Mouse (Mus musculus) liver, adult 2 months (tissue): Measurements from ENCODE around the gene Klhdc1. TPM values are rescaled to one million over a fixed set of nuclear protein-coding genes. Genes with fewer than 3 reads are reported as not detected.

Experiments used
- DNase-seq: peaks from one replicate; pipeline ENCODE4 v3.0.0-alpha.2; 2011; ENCODE audit warnings: low read depth, low spot score; ENCODE audit errors: extremely low read depth
- H3K27ac ChIP-seq: fragments of 200-500 bp; replicated peaks from 2 replicates; pipeline ENCODE4 v1.5.1; 2012; ENCODE audit warnings: low read depth, mild to moderate bottlenecking, control low read depth, inconsistent platforms, low read length; ENCODE audit not compliant: insufficient read depth
- H3K27me3 ChIP-seq: fragments of 200-500 bp; 2 replicates; pipeline ENCODE4 v1.6.1; 2012; ENCODE audit warnings: mild to moderate bottlenecking, moderate library complexity, low read length, inconsistent platforms; ENCODE audit not compliant: control insufficient read depth, insufficient read depth
- H3K36me3 ChIP-seq: fragments of 200-500 bp; 2 replicates; pipeline ENCODE4 v1.6.1; 2012; ENCODE audit warnings: low read length, inconsistent platforms; ENCODE audit not compliant: control insufficient read depth, insufficient read depth
- H3K4me1 ChIP-seq: fragments of 200-500 bp; 2 replicates; pipeline ENCODE4 v1.6.1; 2011; ENCODE audit warnings: low read length; ENCODE audit not compliant: control insufficient read depth, insufficient read depth
- H3K4me3 ChIP-seq: fragments of 200-500 bp; 2 replicates; pipeline ENCODE4 v1.5.1; 2011; ENCODE audit warnings: low read depth, mild to moderate bottlenecking, control low read depth, low read length, moderate library complexity; ENCODE audit not compliant: insufficient read depth
- H3K79me2 ChIP-seq: fragments of 200-500 bp; 2 replicates; pipeline ENCODE4 v1.6.1; 2012; ENCODE audit warnings: inconsistent platforms, mild to moderate bottlenecking, low read length, moderate library complexity; ENCODE audit not compliant: control insufficient read depth, insufficient read depth
- H3K9ac ChIP-seq: fragments of 200-500 bp; 2 replicates; pipeline ENCODE4 v1.6.1; 2012; ENCODE audit warnings: low read depth, mild to moderate bottlenecking, control low read depth, inconsistent platforms, low read length
- CTCF ChIP-seq: fragments of 200-500 bp; IDR thresholded peaks from 2 replicates; pipeline ENCODE4 v1.5.1; 2011; ENCODE audit warnings: low read depth, low read length, control low read depth
- POLR2A ChIP-seq: fragments of 200-500 bp; IDR thresholded peaks from 2 replicates; pipeline ENCODE4 v1.6.1; 2011; ENCODE audit warnings: low read length, control low read depth; ENCODE audit not compliant: insufficient read depth; ENCODE audit errors: extremely low read depth
- WGBS: fragments of 180-500 bp; shearing (Covaris S2); methylation state at CpG from one replicate; pipeline ENCODE4 v1.1.7; 2018; 5-methylcytosine and 5-hydroxymethylcytosine counted together
- polyA plus RNA-seq: library from polyadenylated mRNA; depleted of rRNA; stranded (reverse); fragments of >200 nt; gene quantifications from 2 replicates; pipeline ENCODE4 v1.2.3, GENCODE M21; 2012
- total RNA-seq: library from RNA; depleted of rRNA; stranded (reverse); fragments of >200 nt; gene quantifications from 2 replicates; pipeline ENCODE4 v1.2.3, GENCODE M21; 2014

Klhdc1 gene
- total and polyA plus RNA-seq, 2 experiments = 0.10 to 0.46 TPM

GRCm38 (mm10) chr12:69241405-69241770 is 412 bp downstream of the Klhdc1 start:
- Histone ChIP-seq H3K79me2 (no peaks in the 10 kb centered on the region), H3K27me3 (no peaks in the 10 kb centered on the region), H3K9ac (peak overlapping the region; percentile 62), H3K4me3 (peak overlapping the region; percentile 60), H3K27ac (no peak overlapping the region), H3K36me3 (no peaks in the 10 kb centered on the region), H3K4me1 (no peaks in the 10 kb centered on the region)
- TF ChIP-seq POLR2A = no peak
- no peak for TF ChIP-seq CTCF
- WGBS = 0% methylated on average over 3 of the region's 3 CpGs
- DNase-seq = no peak

- H3K79me2 ChIP-seq = no peaks in the 10 kb centered on the region
- peak overlapping the region; percentile 60 for H3K4me3 ChIP-seq
- H3K36me3 ChIP-seq = no peaks in the 10 kb centered on the region
- 1% methylated on average over 64 of the region's 64 CpGs for WGBS
- H3K27ac ChIP-seq = no peak overlapping the region
- no peak for TF ChIP-seq CTCF
- peak; percentile 68; the same call in 1 of the 2 replicates for TF ChIP-seq POLR2A
- H3K4me1 ChIP-seq = no peaks in the 10 kb centered on the region
- H3K9ac ChIP-seq = peak overlapping the region; percentile 62
- no peak for DNase-seq
- no peaks in the 10 kb centered on the region for H3K27me3 ChIP-seq
These were observed 925 bp downstream of the Klhdc1 start for GRCm38 (mm10) chr12:69241771-69242431.

DNA sequence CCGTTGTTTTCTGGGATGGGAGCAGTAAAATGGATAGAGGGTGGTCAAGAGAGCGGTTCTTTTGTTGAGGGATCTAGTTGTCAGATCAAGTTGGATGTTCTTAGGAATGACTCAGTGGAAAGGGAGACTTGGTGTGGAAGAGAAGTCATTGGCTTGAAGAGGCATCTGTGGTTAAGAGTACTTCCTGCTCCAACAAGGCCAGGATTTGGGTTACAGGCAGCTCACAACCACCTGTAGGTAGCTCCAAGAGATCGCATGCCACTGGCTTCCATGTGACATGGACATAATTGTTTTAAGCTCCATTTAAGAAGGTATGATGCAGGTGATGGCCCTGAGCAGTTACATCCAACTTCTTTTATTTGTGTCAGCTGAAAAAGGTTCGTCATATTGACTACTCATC is 8.8 kb downstream of the Klhdc1 start:
- H3K79me2 ChIP-seq = no peaks in the 10 kb centered on the region
- no peaks in the 10 kb centered on the region for H3K27me3 ChIP-seq
- no peak for DNase-seq
- TF ChIP-seq POLR2A = no peak
- TF ChIP-seq CTCF = no peak
- H3K4me1 ChIP-seq = no peaks in the 10 kb centered on the region
- 91% methylated on average over 4 of the region's 4 CpGs for WGBS
- H3K9ac ChIP-seq = no peak overlapping the region
- H3K4me3 ChIP-seq = no peak overlapping the region
- no peaks in the 10 kb centered on the region for H3K36me3 ChIP-seq
- H3K27ac ChIP-seq = no peak overlapping the region

GRCm38 (mm10) chr12:69250756-69251155 is 9.8 kb downstream of the Klhdc1 start:
- H3K9ac ChIP-seq = no peak overlapping the region
- H3K4me1 ChIP-seq = no peaks in the 10 kb centered on the region
- TF ChIP-seq POLR2A (no peak), CTCF (no peak)
- H3K36me3 ChIP-seq = no peaks in the 10 kb centered on the region
- H3K27ac ChIP-seq = no peak overlapping the region
- no peak for DNase-seq
- H3K4me3 ChIP-seq = no peak overlapping the region
- no peaks in the 10 kb centered on the region for H3K79me2 ChIP-seq
- WGBS = 87% methylated on average over 8 of the region's 8 CpGs
- no peaks in the 10 kb centered on the region for H3K27me3 ChIP-seq

- Histone ChIP-seq H3K36me3 (no peaks in the 10 kb centered on the region), H3K4me1 (no peaks in the 10 kb centered on the region), H3K9ac (no peak overlapping the region), H3K27me3 (no peaks in the 10 kb centered on the region), H3K27ac (no peak overlapping the region), H3K4me3 (no peak overlapping the region), H3K79me2 (no peaks in the 10 kb centered on the region)
- WGBS = 95% methylated on average over 1 of the region's 1 CpGs
- TF ChIP-seq CTCF = no peak
- TF ChIP-seq POLR2A = no peak
- DNase-seq = no peak
These were observed 12.8 kb downstream of the Klhdc1 start for GRCm38 (mm10) chr12:69253806-69254205.

GRCm38 (mm10) chr12:69257836-69258235 is 16.9 kb downstream of the Klhdc1 start:
- DNase-seq = no peak
- Histone ChIP-seq H3K79me2 (no peaks in the 10 kb centered on the region), H3K36me3 (no peaks in the 10 kb centered on the region), H3K4me1 (no peaks in the 10 kb centered on the region), H3K27me3 (no peaks in the 10 kb centered on the region), H3K27ac (no peak overlapping the region), H3K4me3 (no peak overlapping the region), H3K9ac (no peak overlapping the region)
- TF ChIP-seq CTCF (no peak), POLR2A (no peak)
- WGBS = 88% methylated on average over 11 of the region's 11 CpGs
